Mouse (Mus musculus): ENCODE data around the gene Rps3. TPM values are rescaled to one million over a fixed set of nuclear protein-coding genes. Genes with fewer than 3 reads are reported as not detected.

The Rps3 gene
- polyA plus RNA-seq, 1 experiment from 2014 or later = 405 TPM

GRCm38 (mm10) chr7:99428836-99429235, 54.7 kb downstream of the Rps3 start:
- WGBS = 95% methylated on average over 5 of the region's 5 CpGs
- Histone ChIP-seq H3K27me3 (ENCODE audit: control insufficient read depth, insufficient read depth, low read depth, low read length) (no peaks in the 10 kb centered on the region), H3K27ac (ENCODE audit: low read length) (no peak overlapping the region), H3K36me3 (ENCODE audit: control insufficient read depth, insufficient read depth, low read length) (0 out of 2 replicates have a peak, but pooled peaks cover 3% of the 10 kb centered on the region), H3K4me1 (ENCODE audit: control insufficient read depth, insufficient read depth, low read length) (peaks cover 21% of the 10 kb centered on the region), H3K9ac (ENCODE audit: low read depth, low read length) (no peak overlapping the region), H3K4me3 (ENCODE audit: low read depth, low read length) (no peak overlapping the region), H3K9me3 (replicated peaks; ENCODE audit: control insufficient read depth, low read length, poor library complexity, severe bottlenecking) (no peaks in the 10 kb centered on the region), H3K4me2 (ENCODE audit: low read length) (no peak overlapping the region)
- no peak for ATAC-seq

GRCm38 (mm10) chr7:99427987-99428386, 55.6 kb downstream of the Rps3 start:
- Histone ChIP-seq H3K4me1 (ENCODE audit: control insufficient read depth, insufficient read depth, low read length) (peaks cover 21% of the 10 kb centered on the region), H3K4me3 (ENCODE audit: low read depth, low read length) (no peak overlapping the region), H3K36me3 (ENCODE audit: control insufficient read depth, insufficient read depth, low read length) (0 out of 2 replicates have a peak, but pooled peaks cover 3% of the 10 kb centered on the region), H3K9me3 (replicated peaks; ENCODE audit: control insufficient read depth, low read length, poor library complexity, severe bottlenecking) (no peaks in the 10 kb centered on the region), H3K9ac (ENCODE audit: low read depth, low read length) (no peak overlapping the region), H3K27ac (ENCODE audit: low read length) (no peak overlapping the region), H3K27me3 (ENCODE audit: control insufficient read depth, insufficient read depth, low read depth, low read length) (no peaks in the 10 kb centered on the region), H3K4me2 (ENCODE audit: low read length) (no peak overlapping the region)
- ATAC-seq = no peak
- 97% methylated on average over 3 of the region's 3 CpGs for WGBS

Other genes with a start within 250 kb of the Rps3 start
- gene Mogat2, start 245.1 kb downstream of the Rps3 start, polyA plus RNA-seq (2015; fragmentation: Nextera tagmentation; extraction: Ambion mirVana) = 1.1 and 1.2 TPM in 2 replicates
- 140 and 155 TPM in 2 replicates for gene Map6, start 216.3 kb downstream of the Rps3 start, polyA plus RNA-seq (2015; fragmentation: Nextera tagmentation; extraction: Ambion mirVana)
- 185 and 203 TPM in 2 replicates for gene Serpinh1, start 130.5 kb downstream of the Rps3 start, polyA plus RNA-seq (2015; fragmentation: Nextera tagmentation; extraction: Ambion mirVana)
- 45.0 and 55.6 TPM in 2 replicates for gene Gdpd5, start 102.3 kb downstream of the Rps3 start, polyA plus RNA-seq (2015; fragmentation: Nextera tagmentation; extraction: Ambion mirVana)
- 2.5 and 2.9 TPM in 2 replicates for gene Klhl35, start 17.7 kb downstream of the Rps3 start, polyA plus RNA-seq (2015; fragmentation: Nextera tagmentation; extraction: Ambion mirVana)
- gene Arrb1, start 51.7 kb upstream of the Rps3 start, polyA plus RNA-seq (2015; fragmentation: Nextera tagmentation; extraction: Ambion mirVana) = 18.4 and 21.0 TPM in 2 replicates
- 1.1 and 1.6 TPM in 2 replicates for gene Tpbgl, start 143.4 kb upstream of the Rps3 start, polyA plus RNA-seq (2015; fragmentation: Nextera tagmentation; extraction: Ambion mirVana)
- gene Slco2b1, start 227.6 kb upstream of the Rps3 start, polyA plus RNA-seq (2015; fragmentation: Nextera tagmentation; extraction: Ambion mirVana) = 5.9 and 6.5 TPM in 2 replicates
- not detected in 2 replicates for gene Olfr520, start 246.5 kb upstream of the Rps3 start, polyA plus RNA-seq (2015; fragmentation: Nextera tagmentation; extraction: Ambion mirVana)